Comparison of ENCODE assay signal across 29 mouse cellular contexts in genomic region chr16:44101181-44101710, GRCm38 (mm10). TPM values are rescaled to one million over a fixed set of nuclear protein-coding genes. Genes with fewer than 3 reads are reported as not detected.
DNase-seq lines count a peak whose midpoint lies in the region; ATAC-seq lines count a peak whose summit lies in the region.
"Had no signal": no experiment of that assay in that cellular context is flagged by ENCODE, and none has a peak within 500 bp of the region (broad histone marks: within the 10 kb centered on the region; RNA-seq: fewer than 3 reads in every experiment).

No protein-coding gene starts in this region.

- no peak overlapping the region for H3K4me3 ChIP-seq in embryonic facial prominence, embryonic 14.5 days (ENCODE audit: low read depth, low read length)
- H3K4me3 ChIP-seq in embryonic facial prominence, embryonic 10.5 days = no peak overlapping the region
- no peak overlapping the region for H3K4me3 ChIP-seq in embryonic facial prominence, embryonic 15.5 days (replicated peaks)
- H3K4me3 ChIP-seq in stomach, embryonic 16.5 days (replicated peaks; ENCODE audit: low read length) = no peak overlapping the region
- H3K4me3 ChIP-seq: forebrain, embryonic 12.5 days; heart, embryonic 10.5 days; heart, embryonic 15.5 days; hindbrain, embryonic 12.5 days; intestine, embryonic 15.5 days; limb, embryonic 12.5 days; liver, embryonic 15.5 days had no signal

- no peak overlapping the region for H3K27ac ChIP-seq in embryonic facial prominence, embryonic 14.5 days (replicated peaks; ENCODE audit: low read depth, low read length)
- H3K27ac ChIP-seq in embryonic facial prominence, embryonic 10.5 days (replicated peaks) = no peak overlapping the region
- H3K27ac ChIP-seq in embryonic facial prominence, embryonic 15.5 days (replicated peaks) = peak overlapping the region; percentile 56
- 0 out of 2 replicates have a peak overlapping the region, but pooled peaks have one; percentile 17 for H3K27ac ChIP-seq in stomach, embryonic 16.5 days (ENCODE audit: low read length)
- H3K27ac ChIP-seq: forebrain, embryonic 12.5 days; heart, embryonic 10.5 days; heart, embryonic 15.5 days; hindbrain, embryonic 12.5 days; hindbrain, postnatal 0 days; intestine, embryonic 15.5 days; limb, embryonic 12.5 days; liver, embryonic 15.5 days had no signal

- no peak overlapping the region for H3K9ac ChIP-seq in embryonic facial prominence, embryonic 14.5 days (ENCODE audit: low read depth, low read length)
- no peak overlapping the region for H3K9ac ChIP-seq in embryonic facial prominence, embryonic 15.5 days
- no peak overlapping the region for H3K9ac ChIP-seq in stomach, embryonic 16.5 days (ENCODE audit: low read length)
- H3K9ac ChIP-seq: forebrain, embryonic 12.5 days; forebrain, postnatal 0 days; heart, embryonic 15.5 days; hindbrain, embryonic 12.5 days; intestine, embryonic 15.5 days; limb, embryonic 12.5 days; liver, embryonic 15.5 days had no signal

- DNase-seq in embryonic facial prominence, embryonic 14.5 days (ENCODE audit: low spot score) = peak; percentile 48
- DNase-seq in embryonic facial prominence, embryonic 10.5 days (ENCODE audit: low spot score) = no peak
- DNase-seq in urinary bladder, postnatal 14 days (ENCODE audit: low spot score) = peak; percentile 44
- no peak for DNase-seq in urinary bladder, adult 2 months (ENCODE audit: low spot score)
- DNase-seq in spleen, adult 12 weeks (ENCODE audit: low spot score) = no peak
- DNase-seq in kidney, postnatal 36 days = no peak
- DNase-seq: adrenal gland, adult 2 months; adrenal gland, postnatal 36 days; cerebellum, adult 18-20 months; cerebellum, postnatal 14 days; forebrain, postnatal 0 days; kidney, adult 2 months; kidney, postnatal 4 days; right cerebral cortex, postnatal 25 days; thymus, postnatal 4 days had no signal

- ATAC-seq in embryonic facial prominence, embryonic 14.5 days (ENCODE audit: low read depth) = peak; percentile 63
- ATAC-seq in embryonic facial prominence, embryonic 15.5 days (ENCODE audit: insufficient number of reproducible peaks, low FRiP score, low TSS enrichment, low read depth) = peak; percentile 34; the same call in 1 of the 2 replicates
- ATAC-seq in stomach, embryonic 16.5 days (ENCODE audit: insufficient read depth, low FRiP score) = peak; percentile 7; the same call in 1 of the 2 replicates
- ATAC-seq: forebrain, postnatal 0 days; hindbrain, postnatal 0 days; intestine, embryonic 15.5 days; midbrain, embryonic 16.5 days; Patski had no signal

- H3K4me1 ChIP-seq in embryonic facial prominence, embryonic 14.5 days (ENCODE audit: control insufficient read depth, insufficient read depth, low read length) = no peaks in the 10 kb centered on the region
- no peaks in the 10 kb centered on the region for H3K4me1 ChIP-seq in embryonic facial prominence, embryonic 10.5 days
- no peaks in the 10 kb centered on the region for H3K4me1 ChIP-seq in embryonic facial prominence, embryonic 15.5 days
- H3K4me1 ChIP-seq in stomach, embryonic 16.5 days (ENCODE audit: control insufficient read depth, insufficient read depth, low read length) = no peaks in the 10 kb centered on the region
- H3K4me1 ChIP-seq: forebrain, embryonic 12.5 days; heart, embryonic 10.5 days; heart, embryonic 15.5 days; hindbrain, embryonic 12.5 days; intestine, embryonic 15.5 days; limb, embryonic 12.5 days; liver, embryonic 15.5 days had no signal

- no peak overlapping the region for H3K4me2 ChIP-seq in embryonic facial prominence, embryonic 14.5 days (ENCODE audit: low read depth, low read length)
- no peak overlapping the region for H3K4me2 ChIP-seq in embryonic facial prominence, embryonic 15.5 days (replicated peaks)
- H3K4me2 ChIP-seq in stomach, embryonic 16.5 days (ENCODE audit: low read depth, low read length) = no peak overlapping the region
- H3K4me2 ChIP-seq: forebrain, embryonic 12.5 days; heart, embryonic 15.5 days; hindbrain, embryonic 12.5 days; intestine, embryonic 15.5 days; limb, embryonic 12.5 days; liver, embryonic 15.5 days; midbrain, embryonic 11.5 days had no signal

- peaks cover 79% of the 10 kb centered on the region for H3K36me3 ChIP-seq in embryonic facial prominence, embryonic 14.5 days (ENCODE audit: control insufficient read depth, insufficient read depth, low read length)
- H3K36me3 ChIP-seq in embryonic facial prominence, embryonic 10.5 days (replicated peaks) = peaks cover 81% of the 10 kb centered on the region
- peaks cover 64% of the 10 kb centered on the region for H3K36me3 ChIP-seq in embryonic facial prominence, embryonic 15.5 days
- peaks cover 57% of the 10 kb centered on the region for H3K36me3 ChIP-seq in stomach, embryonic 16.5 days (ENCODE audit: control insufficient read depth, insufficient read depth, low read length)

- H3K9me3 ChIP-seq in embryonic facial prominence, embryonic 14.5 days (ENCODE audit: control insufficient read depth, low read length) = no peaks in the 10 kb centered on the region
- H3K9me3 ChIP-seq in embryonic facial prominence, embryonic 10.5 days = no peaks in the 10 kb centered on the region
- H3K9me3 ChIP-seq in embryonic facial prominence, embryonic 15.5 days (replicated peaks) = no peaks in the 10 kb centered on the region
- H3K9me3 ChIP-seq in stomach, embryonic 16.5 days (replicated peaks; ENCODE audit: control insufficient read depth, low read length) = no peaks in the 10 kb centered on the region
- H3K9me3 ChIP-seq: forebrain, embryonic 12.5 days; heart, embryonic 10.5 days; heart, embryonic 15.5 days; hindbrain, embryonic 12.5 days; intestine, embryonic 15.5 days; limb, embryonic 12.5 days; liver, embryonic 15.5 days had no signal

- no peaks in the 10 kb centered on the region for H3K27me3 ChIP-seq in embryonic facial prominence, embryonic 14.5 days (replicated peaks; ENCODE audit: control insufficient read depth, insufficient read depth, low read length)
- no peaks in the 10 kb centered on the region for H3K27me3 ChIP-seq in embryonic facial prominence, embryonic 10.5 days (replicated peaks; ENCODE audit: low read depth, poor library complexity, severe bottlenecking)
- no peaks in the 10 kb centered on the region for H3K27me3 ChIP-seq in embryonic facial prominence, embryonic 15.5 days
- no peaks in the 10 kb centered on the region for H3K27me3 ChIP-seq in stomach, embryonic 16.5 days (ENCODE audit: control insufficient read depth, insufficient read depth, low read length)
- H3K27me3 ChIP-seq: CH12.LX; forebrain, embryonic 12.5 days; heart, embryonic 15.5 days; hindbrain, embryonic 12.5 days; intestine, embryonic 15.5 days; limb, embryonic 12.5 days; liver, embryonic 15.5 days; Patski had no signal

- 91% methylated on average over 12 of the region's 12 CpGs for WGBS in embryonic facial prominence, embryonic 14.5 days
- 94% methylated on average over 12 of the region's 12 CpGs for WGBS in embryonic facial prominence, embryonic 10.5 days
- WGBS in embryonic facial prominence, embryonic 15.5 days = 76% methylated on average over 12 of the region's 12 CpGs
- WGBS in stomach, embryonic 16.5 days = 81% methylated on average over 12 of the region's 12 CpGs

RNA-seq across cellular contexts. Expression of gene Gramd1c, which starts 38.1 kb away (rescaled TPM):
- polyA plus RNA-seq in embryonic facial prominence, embryonic 14.5 days (2014; fragmentation: Nextera tagmentation; extraction: Ambion mirVana) = 7.7 and 8.2 TPM in 2 replicates
- polyA plus RNA-seq in embryonic facial prominence, embryonic 10.5 days (2016; fragmentation: Nextera tagmentation; extraction: Ambion mirVana) = 3.3 and 3.8 TPM in 2 replicates
- polyA plus RNA-seq in urinary bladder, adult 2 months (2012; rRNA removed) = 6.6 and 6.9 TPM in 2 replicates
- 8.0 and 9.6 TPM in 2 replicates for polyA plus RNA-seq in embryonic facial prominence, embryonic 15.5 days (2015; fragmentation: Nextera tagmentation; extraction: Ambion mirVana)
- 6.8 and 9.2 TPM in 2 replicates for polyA plus RNA-seq in stomach, embryonic 16.5 days (2015; fragmentation: Nextera tagmentation; extraction: Ambion mirVana)

RNA-seq across cellular contexts. Expression of gene Atp6v1a, which starts 38.3 kb away (rescaled TPM):
- 75.2 and 76.2 TPM in 2 replicates for polyA plus RNA-seq in embryonic facial prominence, embryonic 14.5 days (2014; fragmentation: Nextera tagmentation; extraction: Ambion mirVana)
- 40.5 and 42.8 TPM in 2 replicates for polyA plus RNA-seq in embryonic facial prominence, embryonic 10.5 days (2016; fragmentation: Nextera tagmentation; extraction: Ambion mirVana)
- 38.7 and 40.5 TPM in 2 replicates for polyA plus RNA-seq in urinary bladder, adult 2 months (2012; rRNA removed)
- 57.8 and 58.1 TPM in 2 replicates for polyA plus RNA-seq in embryonic facial prominence, embryonic 15.5 days (2015; fragmentation: Nextera tagmentation; extraction: Ambion mirVana)
- polyA plus RNA-seq in stomach, embryonic 16.5 days (2015; fragmentation: Nextera tagmentation; extraction: Ambion mirVana) = 67.7 and 82.7 TPM in 2 replicates

RNA-seq across cellular contexts. Expression of gene Naa50, which starts 38.4 kb away (rescaled TPM):
- polyA plus RNA-seq in embryonic facial prominence, embryonic 14.5 days (2014; fragmentation: Nextera tagmentation; extraction: Ambion mirVana) = 88.8 and 92.1 TPM in 2 replicates
- polyA plus RNA-seq in embryonic facial prominence, embryonic 10.5 days (2016; fragmentation: Nextera tagmentation; extraction: Ambion mirVana) = 133 and 135 TPM in 2 replicates
- polyA plus RNA-seq in urinary bladder, adult 2 months (2012; rRNA removed) = 20.7 and 31.9 TPM in 2 replicates
- 99.0 and 108 TPM in 2 replicates for polyA plus RNA-seq in embryonic facial prominence, embryonic 15.5 days (2015; fragmentation: Nextera tagmentation; extraction: Ambion mirVana)
- 87.4 and 107 TPM in 2 replicates for polyA plus RNA-seq in stomach, embryonic 16.5 days (2015; fragmentation: Nextera tagmentation; extraction: Ambion mirVana)

Comparison
In these comparisons a context has a peak if more than half of its experiments do, and no peak if none do; other contexts are left out.
1. DNase-seq: peak in embryonic facial prominence, embryonic 14.5 days (single experiment) and urinary bladder, postnatal 14 days (single experiment); none in embryonic facial prominence, embryonic 10.5 days (single experiment), urinary bladder, adult 2 months (single experiment), spleen, adult 12 weeks (single experiment) and kidney, postnatal 36 days (0 of 2).
2. H3K27ac ChIP-seq: peak in embryonic facial prominence, embryonic 15.5 days (single experiment) and stomach, embryonic 16.5 days (single experiment); none in embryonic facial prominence, embryonic 14.5 days (single experiment) and embryonic facial prominence, embryonic 10.5 days (single experiment).
3. ATAC-seq: peak in every context shown above with its lines; median percentile 63 in embryonic facial prominence, embryonic 14.5 days; 34 in embryonic facial prominence, embryonic 15.5 days; 7 in stomach, embryonic 16.5 days.